Mouse (Mus musculus): Measurements from ENCODE around the gene Esrrg. TPM values are rescaled to one million over a fixed set of nuclear protein-coding genes. Genes with fewer than 3 reads are reported as not detected.

Gene Esrrg
- polyA plus RNA-seq, 1 experiment from 2014 or later, result 1.0 TPM

GRCm38 (mm10) chr1:187710434-187710948, 101.9 kb downstream of the Esrrg start:
- H3K9ac ChIP-seq, result no peak overlapping the region
- 66% methylated on average over 8 of the region's 8 CpGs for WGBS

GRCm38 (mm10) chr1:187721035-187721434, 112.4 kb downstream of the Esrrg start:
- H3K27ac ChIP-seq (replicated peaks), result no peak overlapping the region
- H3K36me3 ChIP-seq, result no peaks in the 10 kb centered on the region
- no peaks in the 10 kb centered on the region for H3K4me1 ChIP-seq
- no peaks in the 10 kb centered on the region for H3K27me3 ChIP-seq
- no peaks in the 10 kb centered on the region for H3K9me3 ChIP-seq (replicated peaks)
- ATAC-seq (ENCODE audit: insufficient number of reproducible peaks, low FRiP score, low TSS enrichment, low read depth), result no peak
- WGBS, result 67% methylated on average over 3 of the region's 3 CpGs
- no peak overlapping the region for H3K4me2 ChIP-seq (replicated peaks)
- no peak overlapping the region for H3K4me3 ChIP-seq (replicated peaks)
- no peak overlapping the region for H3K9ac ChIP-seq

More at GRCm38 (mm10) chr1:187710434-187710948, 101.9 kb downstream of the Esrrg start:
- Histone ChIP-seq H3K4me1 (no peaks in the 10 kb centered on the region), H3K36me3 (no peaks in the 10 kb centered on the region), H3K9me3 (replicated peaks) (no peaks in the 10 kb centered on the region), H3K4me3 (replicated peaks) (no peak overlapping the region), H3K4me2 (replicated peaks) (no peak overlapping the region), H3K27me3 (no peaks in the 10 kb centered on the region), H3K27ac (replicated peaks) (no peak overlapping the region)
- ATAC-seq (ENCODE audit: insufficient number of reproducible peaks, low FRiP score, low TSS enrichment, low read depth), result no peak

GRCm38 (mm10) chr1:187722016-187722415, 113.4 kb downstream of the Esrrg start:
- 44% methylated on average over 9 of the region's 9 CpGs for WGBS
- Histone ChIP-seq H3K9me3 (replicated peaks) (no peaks in the 10 kb centered on the region), H3K4me2 (replicated peaks) (no peak overlapping the region), H3K36me3 (no peaks in the 10 kb centered on the region), H3K9ac (no peak overlapping the region), H3K4me3 (replicated peaks) (no peak overlapping the region), H3K27me3 (no peaks in the 10 kb centered on the region), H3K27ac (replicated peaks) (no peak overlapping the region), H3K4me1 (no peaks in the 10 kb centered on the region)
- ATAC-seq (ENCODE audit: insufficient number of reproducible peaks, low FRiP score, low TSS enrichment, low read depth), result no peak

GRCm38 (mm10) chr1:187724651-187725050, 116.1 kb downstream of the Esrrg start:
- WGBS, result 37% methylated on average over 1 of the region's 1 CpGs
- no peak overlapping the region for H3K27ac ChIP-seq (replicated peaks)
- no peaks in the 10 kb centered on the region for H3K9me3 ChIP-seq (replicated peaks)
- H3K4me1 ChIP-seq, result no peaks in the 10 kb centered on the region
- ATAC-seq (ENCODE audit: insufficient number of reproducible peaks, low FRiP score, low TSS enrichment, low read depth), result no peak
- H3K4me2 ChIP-seq (replicated peaks), result no peak overlapping the region
- H3K36me3 ChIP-seq, result no peaks in the 10 kb centered on the region
- no peaks in the 10 kb centered on the region for H3K27me3 ChIP-seq
- H3K4me3 ChIP-seq (replicated peaks), result no peak overlapping the region
- no peak overlapping the region for H3K9ac ChIP-seq

- no peaks in the 10 kb centered on the region for H3K36me3 ChIP-seq
- ATAC-seq (ENCODE audit: insufficient number of reproducible peaks, low FRiP score, low TSS enrichment, low read depth), result no peak
- 70% methylated on average over 1 of the region's 1 CpGs for WGBS
- H3K27me3 ChIP-seq, result no peaks in the 10 kb centered on the region
- no peak overlapping the region for H3K4me2 ChIP-seq (replicated peaks)
- no peak overlapping the region for H3K4me3 ChIP-seq (replicated peaks)
- no peaks in the 10 kb centered on the region for H3K9me3 ChIP-seq (replicated peaks)
- H3K4me1 ChIP-seq, result no peaks in the 10 kb centered on the region
- H3K9ac ChIP-seq, result no peak overlapping the region
- no peak overlapping the region for H3K27ac ChIP-seq (replicated peaks)
Observed at GRCm38 (mm10) chr1:187725351-187725750, 116.8 kb downstream of the Esrrg start.

- 73% methylated on average over 4 of the region's 4 CpGs for WGBS
- Histone ChIP-seq H3K36me3 (no peaks in the 10 kb centered on the region), H3K27ac (replicated peaks) (no peak overlapping the region), H3K4me2 (replicated peaks) (no peak overlapping the region), H3K9me3 (replicated peaks) (no peaks in the 10 kb centered on the region), H3K4me1 (no peaks in the 10 kb centered on the region), H3K27me3 (no peaks in the 10 kb centered on the region), H3K4me3 (replicated peaks) (no peak overlapping the region), H3K9ac (no peak overlapping the region)
- ATAC-seq (ENCODE audit: insufficient number of reproducible peaks, low FRiP score, low TSS enrichment, low read depth), result no peak
Observed at GRCm38 (mm10) chr1:187731171-187731570, 122.6 kb downstream of the Esrrg start.

- ATAC-seq (ENCODE audit: insufficient number of reproducible peaks, low FRiP score, low TSS enrichment, low read depth), result no peak
Observed at GRCm38 (mm10) chr1:187736507-187736906, 127.9 kb downstream of the Esrrg start.

GRCm38 (mm10) chr1:187737296-187737695, 128.7 kb downstream of the Esrrg start:
- no peaks in the 10 kb centered on the region for H3K4me1 ChIP-seq
- H3K27ac ChIP-seq (replicated peaks), result no peak overlapping the region
- H3K4me3 ChIP-seq (replicated peaks), result no peak overlapping the region
- H3K9ac ChIP-seq, result no peak overlapping the region
- H3K9me3 ChIP-seq (replicated peaks), result no peaks in the 10 kb centered on the region
- 83% methylated on average over 7 of the region's 7 CpGs for WGBS
- no peaks in the 10 kb centered on the region for H3K36me3 ChIP-seq
- no peak overlapping the region for H3K4me2 ChIP-seq (replicated peaks)
- ATAC-seq (ENCODE audit: insufficient number of reproducible peaks, low FRiP score, low TSS enrichment, low read depth), result no peak
- no peaks in the 10 kb centered on the region for H3K27me3 ChIP-seq

More at GRCm38 (mm10) chr1:187736507-187736906, 127.9 kb downstream of the Esrrg start:
- no peaks in the 10 kb centered on the region for H3K36me3 ChIP-seq
- WGBS, result 59% methylated on average over 14 of the region's 14 CpGs
- H3K4me2 ChIP-seq (replicated peaks), result no peak overlapping the region
- no peak overlapping the region for H3K4me3 ChIP-seq (replicated peaks)
- no peaks in the 10 kb centered on the region for H3K27me3 ChIP-seq
- H3K9ac ChIP-seq, result no peak overlapping the region
- no peak overlapping the region for H3K27ac ChIP-seq (replicated peaks)
- no peaks in the 10 kb centered on the region for H3K9me3 ChIP-seq (replicated peaks)
- no peaks in the 10 kb centered on the region for H3K4me1 ChIP-seq

GRCm38 (mm10) chr1:187740531-187740930, 131.9 kb downstream of the Esrrg start:
- H3K4me2 ChIP-seq (replicated peaks), result no peak overlapping the region
- no peaks in the 10 kb centered on the region for H3K4me1 ChIP-seq
- H3K4me3 ChIP-seq (replicated peaks), result no peak overlapping the region
- no peaks in the 10 kb centered on the region for H3K9me3 ChIP-seq (replicated peaks)
- H3K9ac ChIP-seq, result no peak overlapping the region
- no peaks in the 10 kb centered on the region for H3K27me3 ChIP-seq
- H3K36me3 ChIP-seq, result no peaks in the 10 kb centered on the region
- 72% methylated on average over 12 of the region's 12 CpGs for WGBS
- H3K27ac ChIP-seq (replicated peaks), result no peak overlapping the region
- ATAC-seq (ENCODE audit: insufficient number of reproducible peaks, low FRiP score, low TSS enrichment, low read depth), result no peak

- no peak for ATAC-seq (ENCODE audit: insufficient number of reproducible peaks, low FRiP score, low TSS enrichment, low read depth)
- H3K36me3 ChIP-seq, result no peaks in the 10 kb centered on the region
Observed at GRCm38 (mm10) chr1:187741306-187741705, 132.7 kb downstream of the Esrrg start.

GRCm38 (mm10) chr1:187742071-187742470, 133.5 kb downstream of the Esrrg start:
- H3K36me3 ChIP-seq, result no peaks in the 10 kb centered on the region
- 61% methylated on average over 8 of the region's 8 CpGs for WGBS
- ATAC-seq (ENCODE audit: insufficient number of reproducible peaks, low FRiP score, low TSS enrichment, low read depth), result no peak

More at GRCm38 (mm10) chr1:187741306-187741705, 132.7 kb downstream of the Esrrg start:
- Histone ChIP-seq H3K27ac (replicated peaks) (no peak overlapping the region), H3K27me3 (no peaks in the 10 kb centered on the region), H3K9ac (no peak overlapping the region), H3K4me2 (replicated peaks) (no peak overlapping the region), H3K4me3 (replicated peaks) (no peak overlapping the region), H3K9me3 (replicated peaks) (no peaks in the 10 kb centered on the region), H3K4me1 (no peaks in the 10 kb centered on the region)
- 85% methylated on average over 7 of the region's 7 CpGs for whole genome bisulfite sequencing

GRCm38 (mm10) chr1:187749294-187749693, 140.7 kb downstream of the Esrrg start:
- no peak overlapping the region for H3K27ac ChIP-seq (replicated peaks)
- H3K9ac ChIP-seq, result no peak overlapping the region
- H3K4me3 ChIP-seq (replicated peaks), result no peak overlapping the region
- ATAC-seq (ENCODE audit: insufficient number of reproducible peaks, low FRiP score, low TSS enrichment, low read depth), result no peak
- H3K4me1 ChIP-seq, result no peaks in the 10 kb centered on the region
- H3K4me2 ChIP-seq (replicated peaks), result no peak overlapping the region
- no peaks in the 10 kb centered on the region for H3K36me3 ChIP-seq
- H3K27me3 ChIP-seq, result no peaks in the 10 kb centered on the region
- WGBS, result 73% methylated on average over 3 of the region's 3 CpGs
- no peaks in the 10 kb centered on the region for H3K9me3 ChIP-seq (replicated peaks)

More at GRCm38 (mm10) chr1:187742071-187742470, 133.5 kb downstream of the Esrrg start:
- no peak overlapping the region for H3K4me3 ChIP-seq (replicated peaks)
- no peak overlapping the region for H3K27ac ChIP-seq (replicated peaks)
- no peak overlapping the region for H3K9ac ChIP-seq
- no peaks in the 10 kb centered on the region for H3K27me3 ChIP-seq
- H3K9me3 ChIP-seq (replicated peaks), result no peaks in the 10 kb centered on the region
- H3K4me1 ChIP-seq, result no peaks in the 10 kb centered on the region
- no peak overlapping the region for H3K4me2 ChIP-seq (replicated peaks)

Data from embryonic facial prominence, embryonic 15.5 days (tissue).